Mouse (Mus musculus) midbrain, embryonic 13.5 days (tissue): ENCODE measurements around the gene Astn2. TPM values are rescaled to one million over a fixed set of nuclear protein-coding genes. Genes with fewer than 3 reads are reported as not detected.
A peak's percentile ranks its signal among the peaks of the same experiment; 100 is the strongest.

Experiments used
- ATAC-seq: fragments of 200-750 bp; cut with Nextera tagmentation; 2 replicates; pipeline ENCODE4 v1.8.0; 2017; ENCODE audit warnings: mild to moderate bottlenecking, moderate TSS enrichment, moderate library complexity
- H3K27ac ChIP-seq: fragments of 300-500 bp; sonication (generic); 2 replicates; pipeline ENCODE4 v1.5.1; 2015; ENCODE audit warnings: inconsistent platforms, mild to moderate bottlenecking, moderate library complexity
- H3K27me3 ChIP-seq: fragments of 300-500 bp; sonication (generic); 2 replicates; pipeline ENCODE4 v1.6.1; 2015; ENCODE audit warnings: mild to moderate bottlenecking, inconsistent platforms
- H3K36me3 ChIP-seq: fragments of 300-500 bp; sonication (generic); 2 replicates; pipeline ENCODE4 v1.6.1; 2015; ENCODE audit warnings: mild to moderate bottlenecking, inconsistent platforms
- H3K4me1 ChIP-seq: fragments of 300-500 bp; sonication (generic); replicated peaks from 2 replicates; pipeline ENCODE4 v1.6.1; 2015; ENCODE audit warnings: inconsistent platforms
- H3K4me2 ChIP-seq: fragments of 300-500 bp; sonication (generic); replicated peaks from 2 replicates; pipeline ENCODE4 v1.6.1; 2015; ENCODE audit warnings: moderate library complexity, mild to moderate bottlenecking, inconsistent platforms
- H3K4me3 ChIP-seq: fragments of 300-500 bp; sonication (generic); replicated peaks from 2 replicates; pipeline ENCODE4 v1.5.1; 2015; ENCODE audit warnings: mild to moderate bottlenecking, inconsistent platforms
- H3K9ac ChIP-seq: fragments of 300-500 bp; sonication (generic); replicated peaks from 2 replicates; pipeline ENCODE4 v1.6.1; 2015; ENCODE audit warnings: mild to moderate bottlenecking, inconsistent platforms
- H3K9me3 ChIP-seq: fragments of 300-500 bp; sonication (generic); 2 replicates; pipeline ENCODE4 v1.6.1; 2016; ENCODE audit warnings: mild to moderate bottlenecking, inconsistent platforms
- WGBS: fragments of 180-500 bp; shearing (Covaris S2); methylation state at CpG from one replicate; pipeline ENCODE4 v1.1.7; 2015; 5-methylcytosine and 5-hydroxymethylcytosine counted together
- polyA plus RNA-seq: library from polyadenylated mRNA; unstranded; fragments of >200 nt; fragmentation: Nextera tagmentation; extraction: Ambion mirVana; gene quantifications from 2 replicates; pipeline ENCODE4 v1.2.1, GENCODE M21; 2015

The Astn2 gene
- polyA plus RNA-seq, 1 experiment from 2014 or later = 3.0 TPM

DNA sequence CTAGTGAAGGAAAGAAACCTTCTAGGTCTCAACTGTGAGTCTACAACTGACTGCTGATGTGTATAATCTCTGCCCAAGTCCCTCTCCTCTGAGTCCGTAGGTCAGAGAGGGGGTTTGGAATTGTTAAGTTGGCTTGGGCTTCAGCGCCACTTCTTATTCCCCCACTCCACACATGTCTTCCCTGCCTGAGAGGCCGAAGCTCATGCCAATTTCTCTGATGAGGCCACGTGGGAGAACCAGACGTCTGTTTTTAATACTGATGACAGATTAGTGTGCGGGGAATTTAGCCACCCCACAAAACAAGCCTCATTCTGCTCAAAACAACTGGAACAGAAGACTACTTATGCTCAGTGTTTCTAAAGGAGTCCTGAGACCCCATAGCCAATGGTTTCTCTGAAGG is 872.8 kb downstream of the Astn2 start:
- H3K27ac ChIP-seq = no peak overlapping the region
- no peak overlapping the region for H3K4me3 ChIP-seq
- no peaks in the 10 kb centered on the region for H3K36me3 ChIP-seq
- WGBS = 72% methylated on average over 6 of the region's 6 CpGs
- no peak for ATAC-seq
- no peaks in the 10 kb centered on the region for H3K27me3 ChIP-seq
- H3K4me1 ChIP-seq = 0 out of 2 replicates have a peak, but pooled peaks cover 3% of the 10 kb centered on the region
- no peaks in the 10 kb centered on the region for H3K9me3 ChIP-seq
- no peak overlapping the region for H3K4me2 ChIP-seq
- no peak overlapping the region for H3K9ac ChIP-seq

DNA sequence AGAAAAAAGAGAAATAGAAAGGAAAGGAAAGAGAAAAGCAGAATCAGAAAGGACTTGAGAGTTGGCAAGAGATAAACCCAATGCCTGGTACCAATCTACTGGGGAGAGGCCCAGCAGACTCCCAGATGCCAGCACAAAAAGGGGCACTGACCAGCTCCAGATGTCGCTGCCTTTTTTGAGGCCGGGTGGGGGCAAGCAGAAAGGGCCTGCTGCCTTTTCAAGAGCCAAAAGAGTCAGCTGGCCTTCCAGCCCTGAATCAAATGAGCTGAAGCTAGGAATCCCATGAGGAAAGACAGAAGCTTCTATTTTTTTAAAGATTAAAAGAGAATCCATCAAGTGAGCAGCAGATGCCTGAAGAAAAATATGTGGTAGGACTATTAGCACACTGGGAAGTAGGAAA is 873.5 kb downstream of the Astn2 start:
- Histone ChIP-seq H3K9ac (no peak overlapping the region), H3K9me3 (no peaks in the 10 kb centered on the region), H3K27ac (no peak overlapping the region), H3K4me3 (no peak overlapping the region), H3K4me2 (no peak overlapping the region), H3K4me1 (0 out of 2 replicates have a peak, but pooled peaks cover 3% of the 10 kb centered on the region), H3K36me3 (no peaks in the 10 kb centered on the region), H3K27me3 (no peaks in the 10 kb centered on the region)
- WGBS = 78% methylated on average over 2 of the region's 2 CpGs
- ATAC-seq = no peak

DNA sequence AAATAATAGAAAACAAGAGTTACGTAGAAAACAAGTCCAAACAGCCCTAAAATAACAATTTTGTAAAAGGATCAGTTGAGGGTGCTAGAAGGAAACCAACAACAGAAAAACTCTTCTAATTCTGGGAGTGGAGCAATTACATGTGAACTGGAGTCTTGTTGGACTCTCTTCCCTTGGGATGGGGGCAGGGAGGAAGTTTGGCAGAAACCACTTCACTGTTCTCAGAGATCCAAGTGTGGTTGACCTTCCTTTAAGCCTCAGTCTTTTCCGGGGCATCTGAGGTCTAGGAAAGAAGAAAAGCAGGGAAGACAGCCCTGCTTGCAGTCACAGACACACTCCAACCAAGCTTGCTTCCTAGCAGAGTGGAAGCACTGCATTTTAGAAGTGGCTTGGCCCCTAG is 896.3 kb downstream of the Astn2 start:
- Histone ChIP-seq H3K4me2 (no peak overlapping the region), H3K9me3 (no peaks in the 10 kb centered on the region), H3K36me3 (no peaks in the 10 kb centered on the region), H3K4me3 (no peak overlapping the region), H3K27ac (no peak overlapping the region), H3K4me1 (no peaks in the 10 kb centered on the region), H3K9ac (no peak overlapping the region), H3K27me3 (no peaks in the 10 kb centered on the region)
- ATAC-seq = no peak
- 76% methylated on average over 2 of the region's 2 CpGs for WGBS

DNA sequence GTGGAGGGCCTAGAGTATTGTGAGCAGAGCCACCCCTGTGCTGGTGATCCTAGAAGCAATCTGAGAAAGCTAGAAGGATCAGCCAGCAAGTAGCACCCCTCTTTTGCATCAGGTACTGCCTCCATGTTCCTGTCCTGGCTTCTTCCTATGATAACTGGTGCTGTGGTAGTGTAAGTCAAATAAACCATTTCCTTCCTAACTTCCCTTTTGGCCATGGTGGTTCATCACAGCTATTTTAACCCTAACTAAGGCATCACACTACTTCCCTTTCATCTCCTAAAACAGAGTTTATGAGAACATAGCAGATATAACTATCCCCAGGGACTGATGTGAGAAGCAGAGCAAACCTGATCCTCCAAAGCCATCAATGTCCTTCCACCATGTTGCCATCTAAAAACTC is 897.5 kb downstream of the Astn2 start:
- no peak overlapping the region for H3K4me2 ChIP-seq
- no peak overlapping the region for H3K27ac ChIP-seq
- no peaks in the 10 kb centered on the region for H3K4me1 ChIP-seq
- no peak overlapping the region for H3K4me3 ChIP-seq
- no peak for ATAC-seq
- no peak overlapping the region for H3K9ac ChIP-seq
- no peaks in the 10 kb centered on the region for H3K9me3 ChIP-seq
- no peaks in the 10 kb centered on the region for H3K27me3 ChIP-seq
- no peaks in the 10 kb centered on the region for H3K36me3 ChIP-seq

DNA sequence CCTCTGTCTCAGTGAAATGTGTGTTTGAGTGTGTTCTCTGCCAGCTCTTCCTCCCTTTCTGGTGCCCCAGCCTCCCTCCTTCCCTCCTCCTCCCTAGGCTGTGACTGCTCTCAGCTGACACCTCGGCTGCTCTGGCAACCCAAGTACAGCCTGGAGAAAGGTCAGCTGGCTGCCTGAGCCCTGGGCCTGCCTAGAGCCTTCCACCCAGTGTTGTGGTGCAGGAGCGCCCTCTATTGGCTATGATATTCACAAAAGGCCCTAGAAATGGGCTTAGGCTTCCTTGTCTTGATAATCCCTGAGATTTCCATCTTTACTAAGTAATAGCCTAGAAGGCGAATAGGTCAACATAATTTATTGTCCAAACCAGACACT is 908.0 kb downstream of the Astn2 start:
- ATAC-seq = peak; percentile 100
- H3K4me1 ChIP-seq = peaks cover 4% of the 10 kb centered on the region; the same call in 1 of the 2 replicates
- H3K36me3 ChIP-seq = no peaks in the 10 kb centered on the region
- WGBS = 3% methylated on average over 3 of the region's 3 CpGs
- no peak overlapping the region for H3K4me3 ChIP-seq
- H3K9ac ChIP-seq = no peak overlapping the region
- H3K27me3 ChIP-seq = no peaks in the 10 kb centered on the region
- no peak overlapping the region for H3K4me2 ChIP-seq
- H3K9me3 ChIP-seq = no peaks in the 10 kb centered on the region
- peak overlapping the region; percentile 39; the same call in 1 of the 2 replicates for H3K27ac ChIP-seq

DNA sequence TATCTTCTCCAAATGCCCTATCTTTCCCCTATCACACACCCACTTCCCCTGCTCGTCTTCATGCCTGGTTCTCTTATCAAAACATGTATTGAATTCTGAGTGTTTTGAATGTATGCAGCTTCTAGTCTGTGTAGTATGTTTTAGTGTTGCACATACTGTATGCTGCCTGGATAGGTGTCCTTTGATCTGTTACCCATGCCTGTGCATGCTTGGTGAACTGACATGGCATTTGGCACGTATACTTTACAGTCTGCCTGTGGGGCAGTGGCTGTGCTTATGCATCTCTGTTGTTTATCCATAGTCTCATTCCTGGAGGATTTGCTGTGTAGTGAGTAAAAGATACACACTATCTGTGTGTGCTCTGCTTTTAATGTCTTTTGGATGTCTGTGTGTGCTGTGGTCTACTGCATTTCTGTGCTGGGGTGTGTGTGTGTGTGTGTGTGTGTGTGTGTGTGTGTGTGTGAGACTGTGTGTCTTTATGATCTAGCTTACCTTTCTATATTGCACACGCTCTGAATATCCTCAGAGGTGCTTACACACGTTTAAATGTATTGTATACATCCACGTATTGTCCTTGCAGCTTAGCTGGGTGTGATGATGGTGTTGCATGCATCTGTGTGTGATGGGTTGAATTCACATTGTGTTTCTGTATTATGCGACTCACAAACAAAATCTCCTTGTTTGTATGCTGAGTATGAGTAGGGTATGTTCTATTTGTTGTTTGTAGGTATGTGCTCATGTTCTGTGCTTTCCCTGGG is 908.5 kb downstream of the Astn2 start:
- ATAC-seq = peak; percentile 6
- Histone ChIP-seq H3K4me3 (no peak overlapping the region), H3K4me2 (no peak overlapping the region), H3K27me3 (no peaks in the 10 kb centered on the region), H3K9ac (no peak overlapping the region), H3K9me3 (no peaks in the 10 kb centered on the region), H3K4me1 (peaks cover 4% of the 10 kb centered on the region; the same call in 1 of the 2 replicates), H3K27ac (peak overlapping the region; percentile 39; the same call in 1 of the 2 replicates), H3K36me3 (no peaks in the 10 kb centered on the region)
- WGBS = 71% methylated on average over 6 of the region's 6 CpGs

DNA sequence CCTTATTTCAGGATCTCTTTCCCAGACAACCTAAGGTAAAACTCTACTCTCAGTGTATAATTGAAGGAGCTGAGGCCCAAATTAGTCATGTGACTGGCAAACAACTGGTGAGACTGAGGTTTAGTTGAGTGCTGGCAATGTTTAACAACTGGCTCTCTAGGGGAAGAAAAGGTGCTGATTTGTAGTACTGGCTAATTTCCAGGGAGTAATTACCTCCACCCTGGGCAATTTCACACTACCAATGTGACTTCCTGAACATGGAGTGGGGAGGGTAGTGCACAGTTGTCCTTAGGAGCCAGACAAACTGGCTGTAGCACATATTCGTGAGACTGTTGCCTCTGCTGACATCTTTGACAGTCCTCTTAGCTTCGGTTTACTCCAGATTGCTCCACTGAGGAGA is 912.9 kb downstream of the Astn2 start:
- Histone ChIP-seq H3K4me1 (peaks cover 4% of the 10 kb centered on the region; the same call in 1 of the 2 replicates), H3K27ac (no peak overlapping the region), H3K27me3 (no peaks in the 10 kb centered on the region), H3K9ac (no peak overlapping the region), H3K36me3 (no peaks in the 10 kb centered on the region), H3K9me3 (no peaks in the 10 kb centered on the region), H3K4me2 (no peak overlapping the region), H3K4me3 (no peak overlapping the region)
- 83% methylated on average over 2 of the region's 2 CpGs for WGBS
- ATAC-seq = no peak

DNA sequence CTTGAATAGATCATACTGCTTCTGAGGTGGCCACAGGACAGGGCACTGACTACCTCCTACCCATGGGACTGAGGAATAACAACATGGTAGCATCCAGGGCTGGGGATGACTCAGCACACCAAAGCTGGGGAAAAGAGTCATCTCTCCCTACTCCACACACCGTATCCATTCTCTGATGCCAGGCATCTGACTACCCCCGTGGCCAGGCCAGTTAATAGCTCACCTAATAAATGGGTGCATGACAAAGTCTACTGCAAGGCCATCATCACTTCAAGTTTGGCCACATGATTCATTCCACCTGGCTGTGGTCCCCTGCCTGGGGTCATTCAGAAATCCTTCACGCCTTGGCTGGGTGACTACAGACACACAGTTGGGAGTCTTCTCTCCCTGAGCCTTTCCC is 914.7 kb downstream of the Astn2 start:
- no peak for ATAC-seq
- Histone ChIP-seq H3K27ac (no peak overlapping the region), H3K36me3 (no peaks in the 10 kb centered on the region), H3K4me1 (no peaks in the 10 kb centered on the region), H3K4me2 (no peak overlapping the region), H3K27me3 (no peaks in the 10 kb centered on the region), H3K4me3 (no peak overlapping the region), H3K9me3 (no peaks in the 10 kb centered on the region), H3K9ac (no peak overlapping the region)
- 85% methylated on average over 3 of the region's 3 CpGs for WGBS

DNA sequence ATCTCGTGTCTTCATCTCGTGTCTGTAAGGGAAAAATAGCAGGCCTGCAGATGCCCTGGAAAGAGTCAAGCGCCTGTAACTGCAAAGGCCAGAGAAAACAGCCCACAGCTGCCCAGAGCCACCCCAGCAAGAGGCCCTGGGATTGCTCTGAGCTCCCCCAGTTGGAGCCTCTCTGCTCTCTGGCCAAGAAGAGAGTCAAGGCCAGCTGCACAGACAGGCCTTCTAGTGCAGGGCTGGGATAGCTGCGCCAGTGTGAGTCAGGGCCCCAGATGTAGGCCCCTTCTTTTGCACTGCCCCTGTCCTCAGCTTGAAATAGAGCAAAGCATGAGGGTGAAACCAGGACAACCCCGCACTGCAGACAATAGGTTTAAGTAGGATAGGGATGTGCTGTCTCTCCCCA is 922.8 kb downstream of the Astn2 start:
- no peak overlapping the region for H3K9ac ChIP-seq
- H3K36me3 ChIP-seq = no peaks in the 10 kb centered on the region
- WGBS = 80% methylated on average over 5 of the region's 5 CpGs
- H3K27ac ChIP-seq = no peak overlapping the region
- peaks cover 4% of the 10 kb centered on the region; the same call in 1 of the 2 replicates for H3K4me1 ChIP-seq
- no peak overlapping the region for H3K4me3 ChIP-seq
- no peak for ATAC-seq
- H3K9me3 ChIP-seq = no peaks in the 10 kb centered on the region
- H3K4me2 ChIP-seq = no peak overlapping the region
- no peaks in the 10 kb centered on the region for H3K27me3 ChIP-seq

DNA sequence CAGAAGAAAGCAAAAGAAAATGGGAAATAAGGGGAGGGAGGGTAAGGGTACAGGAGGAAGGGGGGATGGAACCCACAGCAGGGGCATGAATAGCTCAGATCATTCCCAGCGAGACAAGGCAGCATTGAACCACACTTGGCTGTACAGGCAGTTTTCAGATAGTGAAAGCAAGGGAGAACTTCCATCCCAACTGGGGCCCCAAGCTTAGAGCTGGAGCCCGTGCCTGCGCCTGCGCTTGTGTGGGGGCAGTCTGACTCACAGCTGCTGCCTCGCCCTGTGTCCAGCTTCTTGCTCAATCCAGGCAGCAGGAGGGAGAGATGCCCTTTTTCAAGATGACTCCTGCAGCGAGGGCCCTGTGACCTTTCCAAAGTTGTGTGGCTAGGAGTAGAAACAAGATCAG is 927.3 kb downstream of the Astn2 start:
- H3K4me1 ChIP-seq = peaks cover 9% of the 10 kb centered on the region
- no peaks in the 10 kb centered on the region for H3K36me3 ChIP-seq
- no peak overlapping the region for H3K27ac ChIP-seq
- H3K9ac ChIP-seq = no peak overlapping the region
- no peaks in the 10 kb centered on the region for H3K9me3 ChIP-seq
- peak; percentile 60; the same call in 1 of the 2 replicates for ATAC-seq
- WGBS = 17% methylated on average over 6 of the region's 6 CpGs
- no peak overlapping the region for H3K4me3 ChIP-seq
- no peak overlapping the region for H3K4me2 ChIP-seq
- H3K27me3 ChIP-seq = no peaks in the 10 kb centered on the region

DNA sequence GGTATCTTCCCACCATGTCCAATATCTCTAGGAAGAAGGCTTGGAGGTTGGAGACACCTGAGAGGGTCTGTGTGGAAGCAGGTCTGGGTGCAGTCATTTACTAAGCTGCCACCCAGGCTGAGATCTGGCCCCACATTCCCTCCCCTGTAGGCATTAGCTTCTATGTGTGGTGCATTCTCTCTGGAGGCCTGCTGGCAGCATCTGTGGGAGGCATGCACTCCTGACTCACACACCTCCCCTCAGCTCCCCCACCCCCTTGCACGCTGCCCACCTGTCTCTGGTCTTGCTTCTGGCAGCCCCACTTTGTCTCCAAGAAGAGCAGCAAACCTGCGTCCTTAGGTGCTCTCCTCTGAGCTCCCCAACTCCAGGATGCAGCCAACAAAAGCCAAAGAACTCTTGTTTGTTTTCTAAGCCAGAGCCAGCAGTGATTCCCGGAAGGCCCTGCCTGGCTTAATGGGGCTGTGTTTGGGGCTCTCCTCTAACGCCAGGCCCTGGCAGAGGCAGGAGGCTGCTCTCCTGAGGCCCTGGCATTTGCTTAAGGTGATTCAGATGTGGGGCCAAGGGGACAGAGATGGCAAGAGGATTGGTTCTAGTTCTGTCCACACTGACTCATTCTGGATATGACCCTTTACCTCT is 928.4 kb downstream of the Astn2 start:
- Histone ChIP-seq H3K4me3 (no peak overlapping the region), H3K9me3 (no peaks in the 10 kb centered on the region), H3K4me2 (no peak overlapping the region), H3K4me1 (peaks cover 9% of the 10 kb centered on the region), H3K36me3 (no peaks in the 10 kb centered on the region), H3K27ac (no peak overlapping the region), H3K27me3 (no peaks in the 10 kb centered on the region), H3K9ac (no peak overlapping the region)
- ATAC-seq = no peak
- 41% methylated on average over 4 of the region's 4 CpGs for WGBS

DNA sequence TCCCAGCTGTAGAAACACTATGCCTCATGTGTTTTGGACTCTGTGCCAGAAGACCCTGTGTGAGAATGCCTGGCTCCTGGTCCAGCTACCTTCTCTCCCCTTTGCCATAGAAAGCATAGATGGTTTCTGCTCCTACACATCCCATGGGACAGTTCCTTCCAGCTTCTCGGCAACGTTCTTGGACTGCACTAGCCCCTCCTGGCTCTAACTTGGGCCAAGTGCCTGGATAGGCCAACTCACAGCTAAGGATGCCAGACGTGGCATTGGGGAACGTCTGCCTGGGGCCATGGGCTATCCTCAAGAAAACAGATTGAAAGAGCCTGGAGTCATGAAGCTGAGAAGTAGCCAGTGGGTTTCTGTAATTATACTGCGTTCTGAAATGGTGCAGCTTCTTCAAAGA is 931.3 kb downstream of the Astn2 start:
- Histone ChIP-seq H3K27ac (no peak overlapping the region), H3K4me1 (peaks cover 9% of the 10 kb centered on the region), H3K36me3 (no peaks in the 10 kb centered on the region), H3K9ac (no peak overlapping the region), H3K27me3 (no peaks in the 10 kb centered on the region), H3K4me2 (no peak overlapping the region), H3K9me3 (no peaks in the 10 kb centered on the region), H3K4me3 (no peak overlapping the region)
- no peak for ATAC-seq
- 90% methylated on average over 5 of the region's 5 CpGs for WGBS
